Mouse (Mus musculus) limb, embryonic 12.5 days (tissue): Measurements from ENCODE around the gene Usp3. TPM values are rescaled to one million over a fixed set of nuclear protein-coding genes. Genes with fewer than 3 reads are reported as not detected.
A peak's percentile ranks its signal among the peaks of the same experiment; 100 is the strongest.

Experiments
- ATAC-seq: fragments of 200-750 bp; cut with Nextera tagmentation; 2 replicates; pipeline ENCODE4 v1.8.0; 2017; ENCODE audit warnings: low read depth, moderate TSS enrichment; ENCODE audit not compliant: insufficient number of reproducible peaks, insufficient read depth, low FRiP score, low TSS enrichment
- H3K27ac ChIP-seq: fragments of 300-500 bp; sonication (generic); 2 replicates; pipeline ENCODE4 v1.5.1; 2016; ENCODE audit warnings: mild to moderate bottlenecking, moderate library complexity
- H3K27me3 ChIP-seq: fragments of 300-500 bp; sonication (generic); 2 replicates; pipeline ENCODE4 v1.6.1; 2016; ENCODE audit warnings: mild to moderate bottlenecking, moderate library complexity
- H3K36me3 ChIP-seq: fragments of 300-500 bp; sonication (generic); 2 replicates; pipeline ENCODE4 v1.6.1; 2016; ENCODE audit warnings: mild to moderate bottlenecking, moderate library complexity
- H3K4me1 ChIP-seq: fragments of 300-500 bp; sonication (generic); replicated peaks from 2 replicates; pipeline ENCODE4 v1.6.1; 2016
- H3K4me2 ChIP-seq: fragments of 300-500 bp; sonication (generic); 2 replicates; pipeline ENCODE4 v1.6.1; 2016; ENCODE audit warnings: mild to moderate bottlenecking, moderate library complexity
- H3K4me3 ChIP-seq: fragments of 300-500 bp; sonication (generic); replicated peaks from 2 replicates; pipeline ENCODE4 v1.5.1; 2016; ENCODE audit warnings: mild to moderate bottlenecking
- H3K9ac ChIP-seq: fragments of 300-500 bp; sonication (generic); replicated peaks from 2 replicates; pipeline ENCODE4 v1.6.1; 2016; ENCODE audit warnings: mild to moderate bottlenecking, moderate library complexity
- H3K9me3 ChIP-seq: fragments of 300-500 bp; sonication (generic); 2 replicates; pipeline ENCODE4 v1.6.1; 2016; ENCODE audit warnings: mild to moderate bottlenecking, moderate library complexity
- WGBS: fragments of 180-500 bp; shearing (Covaris S2); methylation state at CpG from one replicate; pipeline ENCODE4 v1.1.7; 2016; 5-methylcytosine and 5-hydroxymethylcytosine counted together
- polyA plus RNA-seq: library from polyadenylated mRNA; unstranded; fragments of >200 nt; fragmentation: Nextera tagmentation; extraction: Ambion mirVana; gene quantifications from 2 replicates; pipeline ENCODE4 v1.2.1, GENCODE M21; 2016

Usp3 gene
- polyA plus RNA-seq, 1 experiment from 2014 or later = 88.4 TPM

DNA sequence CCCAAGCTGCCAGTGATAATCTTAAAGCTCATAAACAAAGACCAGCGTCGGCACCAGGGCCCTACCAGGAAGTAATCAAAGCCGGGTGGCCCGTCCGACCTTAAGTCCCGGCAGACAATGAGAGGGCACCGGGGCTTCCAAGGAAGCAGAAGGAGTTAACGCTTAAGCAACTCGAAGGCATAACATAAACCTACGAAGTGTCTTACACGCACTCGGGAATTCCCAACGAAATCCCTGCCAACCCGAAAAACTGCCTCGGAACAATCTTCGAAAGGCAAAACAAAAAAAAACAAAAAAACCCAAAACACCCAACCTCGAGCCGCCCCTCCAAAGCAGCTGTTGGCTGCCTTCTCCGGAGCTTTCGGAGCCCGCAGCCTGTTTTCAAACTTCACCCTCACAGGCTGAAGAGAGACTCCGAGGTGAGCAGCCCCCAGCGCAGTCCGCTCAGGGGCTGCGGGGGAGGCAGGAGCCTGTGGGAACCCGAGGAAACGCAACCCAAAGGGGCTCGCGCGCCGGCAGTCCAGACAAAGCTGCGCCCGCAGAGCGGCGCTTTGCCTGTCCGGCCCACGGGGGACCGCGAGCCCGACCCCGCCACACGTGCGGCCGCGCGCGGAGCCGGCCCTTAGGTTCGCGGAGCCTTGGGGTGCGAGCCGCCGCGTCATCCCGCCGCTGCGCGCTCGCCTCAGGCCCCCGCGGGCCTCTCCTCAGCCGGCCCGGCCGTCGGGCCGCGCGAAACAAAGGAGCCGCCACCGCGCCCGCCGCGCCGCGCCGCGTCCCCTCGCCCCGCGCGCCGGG lies 894 bp downstream of the Usp3 start:
- H3K9me3 ChIP-seq = no peaks in the 10 kb centered on the region
- H3K4me2 ChIP-seq = peak overlapping the region; percentile 71
- under 1% methylated on average over 82 of the region's 83 CpGs for WGBS
- H3K27ac ChIP-seq = peak overlapping the region; percentile 96
- peak overlapping the region; percentile 93 for H3K4me3 ChIP-seq
- peak; percentile 8; the same call in 1 of the 2 replicates for ATAC-seq
- peak overlapping the region; percentile 99 for H3K9ac ChIP-seq
- H3K36me3 ChIP-seq = no peaks in the 10 kb centered on the region
- 0 out of 2 replicates have a peak, but pooled peaks cover 4% of the 10 kb centered on the region for H3K27me3 ChIP-seq
- H3K4me1 ChIP-seq = peaks cover 69% of the 10 kb centered on the region

DNA sequence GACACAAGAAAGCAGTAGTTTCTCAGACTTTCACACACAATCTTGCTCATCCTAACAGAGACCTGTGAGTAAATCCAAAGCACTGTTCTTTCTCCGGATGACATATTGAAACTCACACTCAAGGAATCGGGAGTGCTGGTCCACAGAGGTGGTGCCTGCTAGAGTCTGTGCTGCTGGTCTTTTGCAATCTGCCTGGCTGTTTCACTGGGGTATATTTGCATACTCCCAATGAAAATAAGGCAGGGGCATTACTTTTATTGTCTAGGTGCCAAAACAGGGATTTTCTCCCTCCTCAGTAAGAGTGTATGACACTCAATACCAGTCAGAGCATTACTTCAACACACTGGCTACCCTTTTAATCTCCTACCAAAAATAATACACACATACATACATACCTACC lies 2.9 kb downstream of the Usp3 start:
- 54% methylated on average over 2 of the region's 2 CpGs for WGBS
- no peaks in the 10 kb centered on the region for H3K36me3 ChIP-seq
- H3K9me3 ChIP-seq = no peaks in the 10 kb centered on the region
- no peak overlapping the region for H3K9ac ChIP-seq
- H3K4me3 ChIP-seq = no peak overlapping the region
- no peak overlapping the region for H3K27ac ChIP-seq
- H3K27me3 ChIP-seq = no peaks in the 10 kb centered on the region
- H3K4me1 ChIP-seq = peaks cover 58% of the 10 kb centered on the region
- no peak for ATAC-seq
- H3K4me2 ChIP-seq = peak overlapping the region; percentile 16

DNA sequence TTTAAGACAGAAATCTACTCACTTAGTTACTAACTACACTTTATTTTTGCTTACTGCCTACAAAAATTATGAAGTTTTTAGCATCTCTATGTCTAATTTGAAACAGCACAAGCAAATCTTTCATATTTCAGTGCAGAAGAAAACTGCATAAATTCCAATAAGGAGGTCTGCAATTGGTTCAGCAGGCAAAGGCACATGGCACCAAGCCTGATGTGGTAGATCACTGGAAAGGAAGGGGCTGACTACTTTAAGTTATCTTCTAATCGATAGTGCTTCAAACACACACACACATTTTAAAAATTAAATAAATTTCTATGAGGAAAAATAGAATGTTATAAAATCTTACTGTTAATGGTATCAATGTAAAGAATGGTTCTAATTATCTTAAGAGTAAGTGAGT lies 5.9 kb downstream of the Usp3 start:
- no peak overlapping the region for H3K9ac ChIP-seq
- ATAC-seq = no peak
- 85% methylated on average over 1 of the region's 1 CpGs for WGBS
- no peak overlapping the region for H3K4me2 ChIP-seq
- peaks cover 43% of the 10 kb centered on the region for H3K4me1 ChIP-seq
- H3K36me3 ChIP-seq = no peaks in the 10 kb centered on the region
- H3K9me3 ChIP-seq = no peaks in the 10 kb centered on the region
- no peak overlapping the region for H3K27ac ChIP-seq
- H3K27me3 ChIP-seq = no peaks in the 10 kb centered on the region
- H3K4me3 ChIP-seq = no peak overlapping the region

DNA sequence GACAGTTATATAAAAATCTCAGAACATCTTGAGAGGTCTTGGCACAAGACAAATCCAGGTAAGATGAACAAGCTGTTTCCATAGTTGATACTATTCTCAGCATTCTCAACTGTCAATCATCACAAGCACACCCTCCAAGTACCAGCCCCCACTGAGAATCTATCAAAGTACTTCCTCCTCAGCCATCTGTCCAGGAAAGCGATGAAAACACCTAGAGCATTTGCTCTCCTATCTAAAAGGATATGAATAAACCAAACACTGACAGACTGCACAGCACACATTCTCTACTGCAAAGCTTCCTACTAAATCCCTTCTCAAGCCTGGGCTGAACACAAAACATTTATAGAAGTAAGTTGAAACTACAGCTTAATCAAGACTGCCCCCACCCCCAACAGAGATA lies 6.4 kb downstream of the Usp3 start:
- no peak for ATAC-seq
- H3K27me3 ChIP-seq = no peaks in the 10 kb centered on the region

DNA sequence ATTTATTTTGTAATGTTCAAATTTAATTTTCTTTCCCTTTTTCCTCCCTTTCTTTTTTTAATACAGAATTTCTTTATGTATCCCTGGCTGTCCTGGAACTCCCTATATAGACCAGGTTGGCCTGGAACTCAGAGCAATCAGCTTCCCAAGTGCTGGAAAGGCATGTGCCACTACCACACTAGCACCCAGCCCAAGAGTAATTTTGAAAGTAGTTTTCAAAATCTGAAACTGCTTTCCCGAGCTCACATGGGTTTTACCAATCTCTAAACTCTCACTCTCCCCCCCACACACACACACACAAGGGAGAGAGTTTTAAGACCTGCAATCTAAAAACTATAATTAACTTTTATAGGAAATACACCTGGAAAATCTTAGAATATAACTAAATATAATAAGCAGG lies 7.8 kb downstream of the Usp3 start:
- H3K36me3 ChIP-seq = no peaks in the 10 kb centered on the region
- no peak for ATAC-seq
- H3K9me3 ChIP-seq = no peaks in the 10 kb centered on the region
- no peak overlapping the region for H3K9ac ChIP-seq
- no peak overlapping the region for H3K27ac ChIP-seq
- H3K4me2 ChIP-seq = no peak overlapping the region
- no peak overlapping the region for H3K4me3 ChIP-seq
- WGBS = 57% methylated on average over 1 of the region's 1 CpGs
- H3K27me3 ChIP-seq = no peaks in the 10 kb centered on the region
- H3K4me1 ChIP-seq = peaks cover 31% of the 10 kb centered on the region

More for the DNA sequence above, 6.4 kb downstream of the Usp3 start:
- Histone ChIP-seq H3K27ac (no peak overlapping the region), H3K36me3 (no peaks in the 10 kb centered on the region), H3K4me3 (no peak overlapping the region), H3K4me2 (no peak overlapping the region), H3K4me1 (peaks cover 43% of the 10 kb centered on the region), H3K9ac (no peak overlapping the region), H3K9me3 (no peaks in the 10 kb centered on the region)
- 51% methylated on average over 1 of the region's 1 CpGs for WGBS

DNA sequence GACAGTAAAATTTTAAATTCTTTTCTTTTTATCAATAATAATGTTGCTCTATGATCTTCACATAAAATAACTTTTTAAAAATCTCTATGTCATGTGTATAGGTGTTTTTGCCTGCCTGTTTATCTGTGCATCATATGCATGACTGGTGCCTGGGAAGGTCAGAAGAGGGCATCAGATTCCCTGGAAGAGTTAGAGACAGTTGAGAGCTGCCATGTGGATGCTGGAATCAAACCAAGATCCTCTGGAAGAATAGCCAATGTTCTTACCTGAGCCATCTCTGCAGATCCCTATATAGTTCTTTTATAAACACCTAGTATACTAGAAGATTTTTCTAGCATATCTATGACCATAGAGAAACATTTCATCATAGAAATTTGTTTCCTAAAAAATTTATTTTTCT lies 8.8 kb downstream of the Usp3 start:
- no peak overlapping the region for H3K9ac ChIP-seq
- no peak overlapping the region for H3K4me2 ChIP-seq
- no peak for ATAC-seq
- no peak overlapping the region for H3K4me3 ChIP-seq
- no peaks in the 10 kb centered on the region for H3K36me3 ChIP-seq
- peaks cover 26% of the 10 kb centered on the region for H3K4me1 ChIP-seq
- H3K27ac ChIP-seq = no peak overlapping the region
- no peaks in the 10 kb centered on the region for H3K9me3 ChIP-seq
- no peaks in the 10 kb centered on the region for H3K27me3 ChIP-seq

DNA sequence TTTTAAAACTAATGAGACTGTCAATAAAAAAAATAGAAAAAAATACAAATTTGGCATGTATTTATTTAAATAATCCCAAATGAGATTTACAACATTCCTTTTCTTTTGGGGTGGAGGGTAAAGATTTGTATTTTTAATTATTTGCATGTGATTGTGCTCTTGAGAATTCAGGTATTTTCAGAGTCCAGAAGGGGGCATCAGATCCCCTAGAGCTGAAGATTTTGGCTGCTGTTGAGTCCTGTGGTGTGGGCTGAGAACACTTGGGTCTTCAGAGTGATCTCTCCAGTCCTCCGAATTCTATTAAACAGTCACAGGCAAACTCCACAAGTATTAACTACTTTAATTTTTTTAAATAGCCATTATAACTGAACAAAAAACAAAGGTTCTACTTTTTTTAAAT lies 9.7 kb downstream of the Usp3 start:
- Histone ChIP-seq H3K27me3 (no peaks in the 10 kb centered on the region), H3K27ac (no peak overlapping the region), H3K36me3 (peaks cover 5% of the 10 kb centered on the region; the same call in 1 of the 2 replicates), H3K9ac (no peak overlapping the region), H3K9me3 (no peaks in the 10 kb centered on the region), H3K4me1 (peaks cover 17% of the 10 kb centered on the region), H3K4me2 (no peak overlapping the region), H3K4me3 (no peak overlapping the region)
- 88% methylated on average over 1 of the region's 1 CpGs for WGBS
- ATAC-seq = no peak

DNA sequence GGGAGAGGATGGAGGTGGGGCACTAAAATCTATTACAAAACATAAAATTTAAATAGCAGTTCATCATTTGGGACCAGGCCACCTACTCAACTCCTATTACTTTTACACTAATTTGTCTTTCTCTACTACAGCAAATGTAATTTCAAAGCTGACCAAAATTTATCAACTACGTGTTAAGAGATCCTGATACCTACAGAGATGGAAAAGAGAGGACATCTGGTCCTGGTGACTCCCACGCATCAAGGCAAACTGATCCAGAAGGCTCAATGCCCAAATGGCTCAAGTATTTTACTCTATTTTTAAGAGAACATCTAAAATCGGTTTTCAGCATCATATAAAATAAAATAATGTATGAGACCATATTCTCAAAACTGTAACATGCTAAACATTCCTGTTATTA lies 11.2 kb downstream of the Usp3 start:
- Histone ChIP-seq H3K36me3 (peaks cover 5% of the 10 kb centered on the region; the same call in 1 of the 2 replicates), H3K4me2 (no peak overlapping the region), H3K4me1 (peaks cover 8% of the 10 kb centered on the region; the same call in 1 of the 2 replicates), H3K9ac (no peak overlapping the region), H3K9me3 (no peaks in the 10 kb centered on the region), H3K27me3 (no peaks in the 10 kb centered on the region), H3K4me3 (no peak overlapping the region), H3K27ac (no peak overlapping the region)
- ATAC-seq = no peak
- WGBS = 84% methylated on average over 3 of the region's 3 CpGs

DNA sequence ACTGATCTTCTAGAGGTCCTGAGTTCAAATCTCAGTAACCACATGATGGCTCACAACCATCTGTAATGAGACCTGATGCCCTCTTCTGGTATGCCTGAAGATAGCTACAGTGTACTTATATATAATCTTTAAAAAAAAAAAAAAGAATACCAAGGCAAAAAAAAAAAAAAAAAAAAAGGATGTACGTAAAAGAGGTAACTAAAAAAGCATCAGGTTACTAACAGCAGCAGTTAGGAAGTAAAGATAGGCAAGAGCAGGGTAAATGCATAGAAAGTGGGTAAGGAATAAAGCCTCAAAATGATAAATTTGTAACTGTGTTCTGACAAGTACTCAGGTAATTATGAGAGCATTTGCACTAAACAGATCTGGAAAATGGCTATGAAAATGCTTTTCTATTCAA lies 12.2 kb downstream of the Usp3 start:
- Histone ChIP-seq H3K27ac (no peak overlapping the region), H3K9me3 (no peaks in the 10 kb centered on the region), H3K27me3 (no peaks in the 10 kb centered on the region), H3K4me1 (0 out of 2 replicates have a peak, but pooled peaks cover 5% of the 10 kb centered on the region), H3K36me3 (peaks cover 5% of the 10 kb centered on the region; the same call in 1 of the 2 replicates), H3K9ac (no peak overlapping the region), H3K4me2 (no peak overlapping the region), H3K4me3 (no peak overlapping the region)
- WGBS = 94% methylated on average over 1 of the region's 1 CpGs
- no peak for ATAC-seq

DNA sequence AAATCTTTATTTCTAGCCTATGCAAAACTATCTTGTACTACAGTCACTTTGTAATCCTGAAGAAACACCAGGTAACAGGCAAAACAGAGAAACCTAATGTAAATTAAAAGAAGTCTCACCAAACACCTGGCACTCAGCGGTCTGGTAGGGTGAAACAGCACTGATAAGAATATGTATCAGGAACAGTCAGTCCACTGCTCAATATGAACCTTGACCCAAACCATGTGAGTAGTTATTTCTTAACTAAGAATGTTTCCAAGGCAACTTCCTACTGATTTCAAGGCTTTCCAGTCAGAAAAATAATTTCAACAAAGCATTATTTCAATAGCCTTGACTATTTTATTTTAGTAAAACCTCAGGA lies 17.1 kb downstream of the Usp3 start:
- H3K4me2 ChIP-seq = no peak overlapping the region
- no peak overlapping the region for H3K4me3 ChIP-seq
- H3K27ac ChIP-seq = no peak overlapping the region
- no peak for ATAC-seq
- no peaks in the 10 kb centered on the region for H3K9me3 ChIP-seq
- no peaks in the 10 kb centered on the region for H3K27me3 ChIP-seq
- no peak overlapping the region for H3K9ac ChIP-seq
- no peaks in the 10 kb centered on the region for H3K4me1 ChIP-seq
- WGBS = 91% methylated on average over 1 of the region's 1 CpGs
- peaks cover 5% of the 10 kb centered on the region; the same call in 1 of the 2 replicates for H3K36me3 ChIP-seq

DNA sequence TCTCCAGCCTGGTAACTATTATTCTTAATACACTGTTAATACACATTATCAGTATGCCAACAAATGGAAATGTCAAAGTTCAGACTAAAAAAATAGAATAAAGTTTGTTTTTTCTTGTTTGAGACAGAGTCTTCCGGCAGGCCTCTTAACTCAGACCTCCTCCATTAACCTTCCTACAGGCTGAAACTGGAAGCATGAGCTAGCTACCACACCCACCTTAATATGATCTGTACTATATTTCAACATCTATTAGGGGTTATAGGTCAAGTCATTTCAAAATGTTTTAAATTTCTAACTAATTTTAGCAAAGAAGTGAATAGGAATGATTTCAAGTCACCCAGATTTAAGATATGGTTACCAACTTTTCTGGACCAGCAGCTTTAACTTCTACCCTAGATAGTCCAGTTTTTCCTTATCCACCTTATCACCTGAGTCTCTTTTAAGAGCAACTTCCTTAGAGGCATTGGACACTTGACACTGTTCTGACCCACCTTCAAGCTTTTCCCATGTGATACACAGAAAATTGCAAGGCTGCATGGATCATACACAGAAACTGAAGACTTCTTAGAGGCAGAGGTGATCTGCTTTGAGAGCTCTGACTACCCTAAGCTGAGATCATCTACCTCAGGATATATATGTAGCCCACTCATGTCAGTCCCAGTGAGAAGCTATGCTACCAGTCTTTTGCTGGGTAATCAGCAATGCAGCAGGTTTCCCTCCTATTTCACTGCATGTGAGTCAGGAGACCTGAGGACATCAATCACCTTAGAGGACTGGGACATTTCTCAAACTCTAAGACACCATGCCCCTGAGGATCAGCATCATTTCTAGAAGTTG lies 17.7 kb downstream of the Usp3 start:
- Histone ChIP-seq H3K9ac (no peak overlapping the region), H3K4me1 (no peaks in the 10 kb centered on the region), H3K4me2 (no peak overlapping the region), H3K27me3 (no peaks in the 10 kb centered on the region), H3K27ac (no peak overlapping the region), H3K36me3 (peaks cover 5% of the 10 kb centered on the region; the same call in 1 of the 2 replicates), H3K4me3 (no peak overlapping the region), H3K9me3 (no peaks in the 10 kb centered on the region)
- no peak for ATAC-seq
- whole genome bisulfite sequencing = 93% methylated on average over 1 of the region's 1 CpGs
